Mouse (Mus musculus): ENCODE data around the gene Baz2b. TPM values are rescaled to one million over a fixed set of nuclear protein-coding genes. Genes with fewer than 3 reads are reported as not detected.

Gene Baz2b
- polyA plus RNA-seq, 1 experiment from 2014 or later: 57.2 TPM

DNA sequence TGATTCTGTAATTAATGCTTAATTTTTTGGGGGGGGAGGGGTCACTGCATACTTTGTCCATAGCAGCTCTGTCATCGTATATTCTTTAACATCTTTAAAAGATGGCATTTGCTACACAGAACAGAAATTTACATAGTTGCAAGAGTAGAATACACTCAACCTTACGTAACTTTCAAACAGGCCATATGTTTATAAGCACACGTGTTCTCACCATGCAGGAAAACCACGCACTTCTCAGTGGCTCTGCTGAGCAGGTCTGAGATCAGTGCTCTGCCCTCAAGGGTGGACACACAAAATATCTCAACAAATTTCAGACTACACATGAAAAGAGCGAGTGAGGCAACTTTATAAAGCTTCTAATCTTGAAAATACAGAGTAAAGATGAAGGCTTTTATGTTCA lies 235.7 kb downstream of the Baz2b start:
- TF ChIP-seq CTCF (IDR thresholded peaks at IDR 0.05; ENCODE audit: low read depth): no peak
- no peaks in the 10 kb centered on the region for H3K27me3 ChIP-seq (ENCODE audit: insufficient read depth, low read length)
- H3K4me3 ChIP-seq (ENCODE audit: low read depth, low read length): no peak overlapping the region
- H3K27ac ChIP-seq (ENCODE audit: low read depth): no peak overlapping the region
- no peaks in the 10 kb centered on the region for H3K4me1 ChIP-seq (ENCODE audit: insufficient read depth)
- WGBS: 78% methylated on average over 5 of the region's 5 CpGs
- peaks cover 19% of the 10 kb centered on the region for H3K36me3 ChIP-seq (ENCODE audit: insufficient read depth)
- no peak for ATAC-seq (ENCODE audit: insufficient read depth)
- H3K9ac ChIP-seq: no peak overlapping the region
- no peak overlapping the region for H3K4me2 ChIP-seq
- no peaks in the 10 kb centered on the region for H3K9me3 ChIP-seq (ENCODE audit: low read depth, low read length)
- no peak for DNase-seq

- peaks cover 27% of the 10 kb centered on the region for H3K36me3 ChIP-seq (ENCODE audit: insufficient read depth)
- DNase-seq: no peak
These were observed 236.5 kb downstream of the Baz2b start for GRCm38 (mm10) chr2:59973104-59973641.

GRCm38 (mm10) chr2:59970511-59970910 lies 239.1 kb downstream of the Baz2b start:
- Histone ChIP-seq H3K36me3 (ENCODE audit: insufficient read depth) (peaks cover 24% of the 10 kb centered on the region), H3K27me3 (ENCODE audit: insufficient read depth, low read length) (no peaks in the 10 kb centered on the region), H3K4me3 (ENCODE audit: low read depth, low read length) (no peak overlapping the region), H3K4me1 (ENCODE audit: insufficient read depth) (no peaks in the 10 kb centered on the region), H3K27ac (ENCODE audit: low read depth) (no peak overlapping the region), H3K9ac (no peak overlapping the region), H3K9me3 (ENCODE audit: low read depth, low read length) (no peaks in the 10 kb centered on the region), H3K4me2 (no peak overlapping the region)
- no peak for TF ChIP-seq CTCF (IDR thresholded peaks at IDR 0.05; ENCODE audit: low read depth)
- ATAC-seq (ENCODE audit: insufficient read depth) (no peak), DNase-seq (no peak)
- 69% methylated on average over 9 of the region's 9 CpGs for WGBS

More at GRCm38 (mm10) chr2:59973104-59973641, 236.5 kb downstream of the Baz2b start:
- no peaks in the 10 kb centered on the region for H3K4me1 ChIP-seq (ENCODE audit: insufficient read depth)
- no peaks in the 10 kb centered on the region for H3K27me3 ChIP-seq (ENCODE audit: insufficient read depth, low read length)
- H3K4me3 ChIP-seq (ENCODE audit: low read depth, low read length): no peak overlapping the region
- no peaks in the 10 kb centered on the region for H3K9me3 ChIP-seq (ENCODE audit: low read depth, low read length)
- H3K27ac ChIP-seq (ENCODE audit: low read depth): no peak overlapping the region
- H3K4me2 ChIP-seq: no peak overlapping the region
- no peak for TF ChIP-seq CTCF (IDR thresholded peaks at IDR 0.05; ENCODE audit: low read depth)
- 75% methylated on average over 4 of the region's 4 CpGs for WGBS
- no peak for ATAC-seq (ENCODE audit: insufficient read depth)
- no peak overlapping the region for H3K9ac ChIP-seq

DNA sequence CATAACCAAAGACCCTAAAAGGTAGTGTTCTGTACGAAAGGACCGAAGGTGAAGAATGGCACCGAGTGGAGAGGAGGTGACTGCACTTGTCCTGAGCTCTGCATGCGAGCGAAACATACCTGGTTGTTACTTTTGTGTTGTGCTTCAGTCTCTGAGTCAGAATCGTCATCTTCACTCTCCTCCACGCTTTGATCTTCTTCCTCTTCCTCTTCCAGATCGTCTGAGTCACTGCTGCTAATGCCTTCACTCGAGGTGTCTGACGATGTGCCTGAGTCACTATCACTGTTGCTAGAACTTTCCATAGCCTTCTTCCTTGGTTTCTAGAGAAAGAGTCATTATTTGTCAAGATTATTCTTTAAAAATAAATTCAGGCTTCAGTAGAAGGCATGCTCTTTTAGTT lies 240.5 kb downstream of the Baz2b start:
- no peak for DNase-seq
- Histone ChIP-seq H3K9me3 (ENCODE audit: low read depth, low read length) (no peaks in the 10 kb centered on the region), H3K9ac (no peak overlapping the region), H3K4me2 (no peak overlapping the region), H3K27ac (ENCODE audit: low read depth) (no peak overlapping the region), H3K27me3 (ENCODE audit: insufficient read depth, low read length) (no peaks in the 10 kb centered on the region), H3K36me3 (ENCODE audit: insufficient read depth) (peaks cover 17% of the 10 kb centered on the region), H3K4me1 (ENCODE audit: insufficient read depth) (no peaks in the 10 kb centered on the region), H3K4me3 (ENCODE audit: low read depth, low read length) (no peak overlapping the region)
- no peak for ATAC-seq (ENCODE audit: insufficient read depth)
- WGBS: 76% methylated on average over 10 of the region's 10 CpGs
- no peak for TF ChIP-seq CTCF (IDR thresholded peaks at IDR 0.05; ENCODE audit: low read depth)

- TF ChIP-seq CTCF (IDR thresholded peaks at IDR 0.05; ENCODE audit: low read depth): no peak
- H3K4me2 ChIP-seq: no peak overlapping the region
- H3K4me3 ChIP-seq (ENCODE audit: low read depth, low read length): no peak overlapping the region
- H3K9ac ChIP-seq: no peak overlapping the region
- H3K27ac ChIP-seq (ENCODE audit: low read depth): no peak overlapping the region
- no peaks in the 10 kb centered on the region for H3K4me1 ChIP-seq (ENCODE audit: insufficient read depth)
- WGBS: 80% methylated on average over 7 of the region's 7 CpGs
- ATAC-seq (ENCODE audit: insufficient read depth): no peak
- H3K9me3 ChIP-seq (ENCODE audit: low read depth, low read length): no peaks in the 10 kb centered on the region
- DNase-seq: no peak
- H3K36me3 ChIP-seq (ENCODE audit: insufficient read depth): peaks cover 17% of the 10 kb centered on the region
- no peaks in the 10 kb centered on the region for H3K27me3 ChIP-seq (ENCODE audit: insufficient read depth, low read length)
These were observed 241.0 kb downstream of the Baz2b start for GRCm38 (mm10) chr2:59968593-59968992.

- no peak for TF ChIP-seq CTCF (IDR thresholded peaks at IDR 0.05; ENCODE audit: low read depth)
- WGBS: 88% methylated on average over 6 of the region's 6 CpGs
- peaks cover 29% of the 10 kb centered on the region for H3K36me3 ChIP-seq (ENCODE audit: insufficient read depth)
- ATAC-seq (ENCODE audit: insufficient read depth) (no peak), DNase-seq (no peak)
- H3K27ac ChIP-seq (ENCODE audit: low read depth): no peak overlapping the region
- no peaks in the 10 kb centered on the region for H3K4me1 ChIP-seq (ENCODE audit: insufficient read depth)
- H3K4me3 ChIP-seq (ENCODE audit: low read depth, low read length): no peak overlapping the region
- no peaks in the 10 kb centered on the region for H3K27me3 ChIP-seq (ENCODE audit: insufficient read depth, low read length)
- H3K4me2 ChIP-seq: no peak overlapping the region
- H3K9ac ChIP-seq: no peak overlapping the region
- no peaks in the 10 kb centered on the region for H3K9me3 ChIP-seq (ENCODE audit: low read depth, low read length)
These were observed 243.2 kb downstream of the Baz2b start for GRCm38 (mm10) chr2:59966454-59966853.

DNA sequence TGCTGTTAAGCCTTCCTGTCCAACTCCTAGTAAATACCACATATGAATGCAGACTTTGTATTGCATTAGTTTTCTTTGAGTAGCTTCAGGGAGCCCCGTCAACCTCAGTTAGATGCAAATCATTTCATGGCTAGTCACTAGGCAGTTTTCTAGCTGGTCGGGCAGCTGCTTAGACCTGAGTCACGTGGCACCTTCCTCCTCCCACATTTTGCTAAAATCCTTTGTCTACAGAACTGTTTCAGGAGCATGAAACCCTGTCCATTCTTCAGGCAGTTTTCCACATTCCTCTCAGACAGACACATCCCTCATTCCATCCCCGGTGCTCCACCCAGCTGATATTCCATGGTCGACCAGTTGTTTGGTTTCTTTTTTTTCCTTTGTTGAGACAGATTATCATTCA lies 246.6 kb downstream of the Baz2b start:
- no peak for TF ChIP-seq CTCF (IDR thresholded peaks at IDR 0.05; ENCODE audit: low read depth)
- no peak for DNase-seq
- Histone ChIP-seq H3K4me2 (no peak overlapping the region), H3K4me1 (ENCODE audit: insufficient read depth) (no peaks in the 10 kb centered on the region), H3K9me3 (ENCODE audit: low read depth, low read length) (no peaks in the 10 kb centered on the region), H3K4me3 (ENCODE audit: low read depth, low read length) (no peak overlapping the region), H3K27ac (ENCODE audit: low read depth) (no peak overlapping the region), H3K9ac (no peak overlapping the region), H3K27me3 (ENCODE audit: insufficient read depth, low read length) (no peaks in the 10 kb centered on the region), H3K36me3 (ENCODE audit: insufficient read depth) (peaks cover 30% of the 10 kb centered on the region)
- 67% methylated on average over 5 of the region's 5 CpGs for WGBS
- ATAC-seq (ENCODE audit: insufficient read depth): no peak

DNA sequence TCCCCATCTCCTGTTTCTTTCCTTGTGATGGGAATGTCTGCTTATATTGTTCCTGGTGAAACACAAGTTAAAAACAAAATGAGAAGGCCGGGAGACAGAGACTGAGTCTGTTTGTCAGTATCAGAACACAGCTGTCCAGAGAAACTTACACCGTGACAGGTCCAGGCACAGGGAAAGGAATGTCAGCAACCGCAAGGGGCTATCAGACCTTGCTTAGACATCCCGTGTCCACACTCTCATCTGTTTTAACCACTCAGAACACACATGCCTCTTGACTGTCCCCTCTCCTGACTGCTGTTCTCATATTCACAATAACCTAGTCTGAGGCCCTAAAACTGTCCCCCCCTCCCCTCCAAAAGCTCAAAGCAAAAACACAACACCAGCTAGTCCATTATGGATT lies 247.1 kb downstream of the Baz2b start:
- Histone ChIP-seq H3K36me3 (ENCODE audit: insufficient read depth) (peaks cover 34% of the 10 kb centered on the region), H3K9me3 (ENCODE audit: low read depth, low read length) (no peaks in the 10 kb centered on the region), H3K27ac (ENCODE audit: low read depth) (no peak overlapping the region), H3K4me1 (ENCODE audit: insufficient read depth) (no peaks in the 10 kb centered on the region), H3K9ac (no peak overlapping the region), H3K27me3 (ENCODE audit: insufficient read depth, low read length) (no peaks in the 10 kb centered on the region), H3K4me2 (no peak overlapping the region), H3K4me3 (ENCODE audit: low read depth, low read length) (no peak overlapping the region)
- DNase-seq (no peak), ATAC-seq (ENCODE audit: insufficient read depth) (no peak)
- 68% methylated on average over 4 of the region's 4 CpGs for WGBS
- TF ChIP-seq CTCF (IDR thresholded peaks at IDR 0.05; ENCODE audit: low read depth): no peak
